Mouse (Mus musculus) midbrain, embryonic 12.5 days (tissue): ENCODE data around the gene Gm20715. TPM values are rescaled to one million over a fixed set of nuclear protein-coding genes. Genes with fewer than 3 reads are reported as not detected.
"Not testable (repeated sequence)": the region's sequence is repeated elsewhere in the genome, so short reads cannot be mapped to it uniquely, and the experiment has no call there.

Experiments used
- ATAC-seq: fragments of 200-750 bp; cut with Nextera tagmentation; 2 replicates; pipeline ENCODE4 v1.8.0; 2017; ENCODE audit warnings: low read depth, moderate TSS enrichment, moderate library complexity; ENCODE audit not compliant: low FRiP score
- H3K27ac ChIP-seq: fragments of 300-500 bp; sonication (generic); replicated peaks from 2 replicates; pipeline ENCODE4 v1.5.1; 2016; ENCODE audit warnings: mild to moderate bottlenecking
- H3K27me3 ChIP-seq: fragments of 300-500 bp; sonication (generic); 2 replicates; pipeline ENCODE4 v1.6.1; 2016; ENCODE audit warnings: mild to moderate bottlenecking
- H3K36me3 ChIP-seq: fragments of 300-500 bp; sonication (generic); 2 replicates; pipeline ENCODE4 v1.6.1; 2016
- H3K4me1 ChIP-seq: fragments of 300-500 bp; sonication (generic); 2 replicates; pipeline ENCODE4 v1.6.1; 2016
- H3K4me2 ChIP-seq: fragments of 300-500 bp; sonication (generic); replicated peaks from 2 replicates; pipeline ENCODE4 v1.6.1; 2016; ENCODE audit warnings: mild to moderate bottlenecking, moderate library complexity
- H3K4me3 ChIP-seq: fragments of 300-500 bp; sonication (generic); 2 replicates; pipeline ENCODE4 v1.5.1; 2016; ENCODE audit warnings: mild to moderate bottlenecking
- H3K9ac ChIP-seq: fragments of 300-500 bp; sonication (generic); replicated peaks from 2 replicates; pipeline ENCODE4 v1.6.1; 2016; ENCODE audit warnings: mild to moderate bottlenecking, moderate library complexity
- H3K9me3 ChIP-seq: fragments of 300-500 bp; sonication (generic); 2 replicates; pipeline ENCODE4 v1.6.1; 2016; ENCODE audit warnings: mild to moderate bottlenecking
- WGBS: fragments of 180-500 bp; shearing (Covaris S2); methylation state at CpG from one replicate; pipeline ENCODE4 v1.1.7; 2016; 5-methylcytosine and 5-hydroxymethylcytosine counted together
- polyA plus RNA-seq: library from polyadenylated mRNA; unstranded; fragments of >200 nt; fragmentation: Nextera tagmentation; extraction: Ambion mirVana; gene quantifications from 2 replicates; pipeline ENCODE4 v1.2.1, GENCODE M21; 2016

Gene Gm20715
- polyA plus RNA-seq, 1 experiment from 2014 or later, result not detected

- H3K9me3 ChIP-seq, result no peaks in the 10 kb centered on the region
- 91% methylated on average over 3 of the region's 3 CpGs for WGBS
- no peak for ATAC-seq
- H3K4me3 ChIP-seq, result no peak within 1 kb of the TSS
- no peaks in the 10 kb centered on the region for H3K36me3 ChIP-seq
- H3K4me2 ChIP-seq, result no peak within 1 kb of the TSS
- peaks cover 11% of the 10 kb centered on the region for H3K4me1 ChIP-seq
- no peak within 1 kb of the TSS for H3K27ac ChIP-seq
- H3K9ac ChIP-seq, result no peak within 1 kb of the TSS
- no peaks in the 10 kb centered on the region for H3K27me3 ChIP-seq
These were observed 28.3 kb downstream of the Gm20715 start, which contains the start of gene Olfr1344 for GRCm38 (mm10) chr7:6438388-6438787. Olfr1344 (plus strand) TSS chr7:6438688.

- H3K36me3 ChIP-seq, result no peaks in the 10 kb centered on the region
- no peaks in the 10 kb centered on the region for H3K27me3 ChIP-seq
- H3K4me2 ChIP-seq, result no peak overlapping the region
- WGBS, result 66% methylated on average over 2 of the region's 2 CpGs
- no peak overlapping the region for H3K4me3 ChIP-seq
- no peaks in the 10 kb centered on the region for H3K4me1 ChIP-seq
- H3K9ac ChIP-seq, result no peak overlapping the region
- no peaks in the 10 kb centered on the region for H3K9me3 ChIP-seq
- ATAC-seq, result no peak
- H3K27ac ChIP-seq, result no peak overlapping the region
These were observed 31.1 kb downstream of the Gm20715 start for GRCm38 (mm10) chr7:6441173-6441572.

GRCm38 (mm10) chr7:6447771-6448170 lies 37.7 kb downstream of the Gm20715 start:
- Histone ChIP-seq H3K9ac (no peak overlapping the region), H3K27me3 (no peaks in the 10 kb centered on the region), H3K4me2 (no peak overlapping the region), H3K36me3 (no peaks in the 10 kb centered on the region), H3K9me3 (no peaks in the 10 kb centered on the region), H3K27ac (no peak overlapping the region), H3K4me1 (no peaks in the 10 kb centered on the region), H3K4me3 (no peak overlapping the region)
- 84% methylated on average over 5 of the region's 5 CpGs for WGBS
- no peak for ATAC-seq

- H3K4me1 ChIP-seq, result no peaks in the 10 kb centered on the region
- H3K9me3 ChIP-seq, result 0 out of 2 replicates have a peak, but pooled peaks cover 2% of the 10 kb centered on the region
- H3K4me2 ChIP-seq, result no peak within 1 kb of the TSS
- H3K4me3 ChIP-seq, result no peak within 1 kb of the TSS
- ATAC-seq, result no peak
- no peak within 1 kb of the TSS for H3K27ac ChIP-seq
- H3K36me3 ChIP-seq, result no peaks in the 10 kb centered on the region
- H3K9ac ChIP-seq, result no peak within 1 kb of the TSS
- H3K27me3 ChIP-seq, result no peaks in the 10 kb centered on the region
These were observed 45.8 kb downstream of the Gm20715 start, which contains the start of gene Olfr1336 for GRCm38 (mm10) chr7:6455868-6456267. Olfr1336 (plus strand) TSS chr7:6456168.

- no peak for ATAC-seq
- Histone ChIP-seq H3K4me2 (no peak overlapping the region), H3K9me3 (0 out of 2 replicates have a peak, but pooled peaks cover 2% of the 10 kb centered on the region), H3K4me1 (no peaks in the 10 kb centered on the region), H3K36me3 (no peaks in the 10 kb centered on the region), H3K27me3 (no peaks in the 10 kb centered on the region), H3K4me3 (no peak overlapping the region), H3K27ac (no peak overlapping the region), H3K9ac (no peak overlapping the region)
- WGBS, result 47% methylated on average over 3 of the region's 3 CpGs
These were observed 46.3 kb downstream of the Gm20715 start for GRCm38 (mm10) chr7:6456399-6456798.

- Histone ChIP-seq H3K27ac (no peak within 1 kb of the TSS), H3K27me3 (no peaks in the 10 kb centered on the region), H3K4me3 (no peak within 1 kb of the TSS), H3K36me3 (no peaks in the 10 kb centered on the region), H3K4me2 (no peak within 1 kb of the TSS), H3K4me1 (no peaks in the 10 kb centered on the region), H3K9me3 (no peaks in the 10 kb centered on the region), H3K9ac (no peak within 1 kb of the TSS)
- ATAC-seq, result no peak
These were observed 56.9 kb downstream of the Gm20715 start, which contains the start of gene Olfr1346 for GRCm38 (mm10) chr7:6466951-6467350. Olfr1346 (plus strand) TSS chr7:6467101.

- H3K4me1 ChIP-seq, H3K9ac ChIP-seq, H3K4me3 ChIP-seq, ATAC-seq, H3K27ac ChIP-seq, H3K27me3 ChIP-seq, H3K4me2 ChIP-seq, H3K36me3 ChIP-seq: not testable (repeated sequence)
- peaks cover 15% of the 10 kb centered on the region for H3K9me3 ChIP-seq
- WGBS, result 81% methylated on average over 2 of the region's 2 CpGs
These were observed 67.6 kb downstream of the Gm20715 start for GRCm38 (mm10) chr7:6477633-6478032.

- no peaks in the 10 kb centered on the region for H3K27me3 ChIP-seq
- H3K4me2 ChIP-seq, result no peak within 1 kb of the TSS
- no peak for ATAC-seq
- H3K4me3 ChIP-seq, result no peak within 1 kb of the TSS
- H3K4me1 ChIP-seq, result no peaks in the 10 kb centered on the region
- H3K36me3 ChIP-seq, result no peaks in the 10 kb centered on the region
- no peak within 1 kb of the TSS for H3K27ac ChIP-seq
- peaks cover 7% of the 10 kb centered on the region; the same call in 1 of the 2 replicates for H3K9me3 ChIP-seq
- H3K9ac ChIP-seq, result no peak within 1 kb of the TSS
- WGBS, result 40% methylated on average over 2 of the region's 2 CpGs
These were observed 76.8 kb downstream of the Gm20715 start, which contains the start of gene Olfr5 for GRCm38 (mm10) chr7:6486841-6487240. Olfr5 (minus strand) TSS chr7:6486941.

Other genes with a start within 250 kb of the Gm20715 start
- 87.1 and 88.4 TPM in 2 replicates for gene Zfp444, start 238.1 kb upstream of the Gm20715 start, polyA plus RNA-seq
- not detected in 2 replicates for gene Galp, start 213.2 kb upstream of the Gm20715 start, polyA plus RNA-seq
- not detected in 2 replicates for gene Zscan5b, start 188.0 kb upstream of the Gm20715 start, polyA plus RNA-seq
- not detected in 2 replicates for gene Epp13, start 157.6 kb upstream of the Gm20715 start, polyA plus RNA-seq
- gene Zfp667, start 123.7 kb upstream of the Gm20715 start, polyA plus RNA-seq, result 11.4 and 14.2 TPM in 2 replicates
- gene Zfp583, start 79.0 kb upstream of the Gm20715 start, polyA plus RNA-seq, result 7.9 and 8.7 TPM in 2 replicates
- gene Gm3854, start 66.5 kb upstream of the Gm20715 start, polyA plus RNA-seq, result 4.5 and 4.8 TPM in 2 replicates
- gene Zfp78, start 47.0 kb upstream of the Gm20715 start, polyA plus RNA-seq, result 2.4 and 3.1 TPM in 2 replicates
- 14.8 and 16.0 TPM in 2 replicates for gene Zfp28, start 27.0 kb upstream of the Gm20715 start, polyA plus RNA-seq
- 0.85 and 1.1 TPM in 2 replicates for gene Smim17, start 11.6 kb upstream of the Gm20715 start, polyA plus RNA-seq
- not detected in 2 replicates for gene Olfr1344, start 28.4 kb downstream of the Gm20715 start, polyA plus RNA-seq
- not detected in 2 replicates for gene Olfr1336, start 45.9 kb downstream of the Gm20715 start, polyA plus RNA-seq
- gene Olfr1346, start 56.8 kb downstream of the Gm20715 start, polyA plus RNA-seq, result not detected in 2 replicates
- not detected in 2 replicates for gene Olfr5, start 76.7 kb downstream of the Gm20715 start, polyA plus RNA-seq
- not detected in 2 replicates for gene Olfr1347, start 89.5 kb downstream of the Gm20715 start, polyA plus RNA-seq
- gene Olfr1348, start 98.5 kb downstream of the Gm20715 start, polyA plus RNA-seq, result not detected in 2 replicates
- not detected in 2 replicates for gene Olfr1349, start 112.7 kb downstream of the Gm20715 start, polyA plus RNA-seq
- gene Olfr1350, start 154.6 kb downstream of the Gm20715 start, polyA plus RNA-seq, result not detected in 2 replicates